Mouse (Mus musculus): Measurements from ENCODE around the gene Loxl1.
"Not testable (repeated sequence)": the region's sequence is repeated elsewhere in the genome, so short reads cannot be mapped to it uniquely, and the experiment has no call there.

The Loxl1 gene

GRCm38 (mm10) chr9:58275797-58276196, 37.2 kb downstream of the Loxl1 start:
- no peak for DNase-seq (ENCODE audit: low spot score)

- no peak for DNase-seq (ENCODE audit: low spot score)
Measured at GRCm38 (mm10) chr9:58275115-58275774, 37.7 kb downstream of the Loxl1 start.

DNA sequence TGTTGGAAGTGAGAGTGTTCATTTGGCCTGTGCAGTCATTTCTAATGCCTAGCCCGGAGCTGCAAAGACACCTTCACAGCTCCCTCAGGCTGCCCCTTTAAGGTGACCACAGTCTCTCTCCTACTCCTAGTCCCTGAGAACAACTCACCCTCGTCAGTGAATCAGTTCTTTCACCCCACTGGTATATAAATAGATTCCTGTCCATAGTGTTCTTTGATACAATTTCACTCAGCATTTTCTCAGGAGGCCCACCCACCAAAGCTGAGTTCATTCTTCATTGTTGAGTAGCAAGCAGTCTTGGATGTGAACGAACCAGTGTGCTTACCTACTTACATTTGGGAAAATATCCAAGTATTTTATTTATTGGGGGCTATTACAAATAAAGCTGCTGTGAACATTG, 38.4 kb downstream of the Loxl1 start:
- no peak for DNase-seq (ENCODE audit: low spot score)

DNA sequence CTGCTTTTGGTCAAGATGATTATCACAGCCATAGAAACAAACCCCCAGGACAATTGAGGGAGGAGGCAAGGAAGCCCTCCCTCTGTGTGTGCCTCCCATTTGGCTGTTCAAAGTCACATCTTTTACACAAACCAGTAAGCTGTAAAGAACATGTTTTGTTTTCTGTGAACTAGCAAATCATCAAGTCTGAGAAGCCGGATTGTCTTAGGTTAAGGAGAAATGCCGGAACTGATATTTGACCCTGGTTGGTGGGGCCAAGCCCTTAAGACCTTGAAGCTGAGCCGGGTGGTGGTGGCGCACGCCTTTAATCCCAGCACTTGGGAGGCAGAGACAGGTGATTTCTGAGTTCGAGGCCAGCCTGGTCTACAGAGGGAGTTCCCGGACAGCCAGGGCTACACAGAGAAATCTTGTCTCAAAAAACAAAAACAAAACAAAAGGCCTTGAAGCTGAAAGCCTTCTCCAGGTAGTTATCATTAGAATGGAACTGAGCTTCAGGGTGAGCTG, 38.8 kb downstream of the Loxl1 start:
- DNase-seq (ENCODE audit: low spot score), result no peak

DNA sequence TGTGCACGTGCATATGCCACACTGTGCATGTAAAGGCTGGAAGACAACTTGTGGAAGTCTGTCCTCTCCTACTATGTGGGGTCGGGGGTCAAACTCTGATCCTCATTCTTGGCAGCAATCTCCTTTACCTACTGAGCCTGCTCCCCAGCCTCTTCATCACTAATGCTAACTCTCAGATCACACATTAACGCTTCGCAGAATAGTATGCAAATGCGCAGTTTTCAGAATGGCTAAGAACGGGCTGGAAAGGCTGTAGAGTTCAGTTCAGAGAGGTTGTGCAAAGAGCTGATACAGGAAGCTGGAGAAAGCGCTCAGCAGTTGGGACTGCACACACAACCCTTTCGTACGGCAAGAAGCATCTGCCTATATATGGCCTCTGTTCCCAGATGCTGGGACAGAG, 40.1 kb downstream of the Loxl1 start:
- no peak for DNase-seq (ENCODE audit: low spot score)

GRCm38 (mm10) chr9:58272068-58272541, 40.9 kb downstream of the Loxl1 start:
- DNase-seq (ENCODE audit: low spot score), result no peak

DNA sequence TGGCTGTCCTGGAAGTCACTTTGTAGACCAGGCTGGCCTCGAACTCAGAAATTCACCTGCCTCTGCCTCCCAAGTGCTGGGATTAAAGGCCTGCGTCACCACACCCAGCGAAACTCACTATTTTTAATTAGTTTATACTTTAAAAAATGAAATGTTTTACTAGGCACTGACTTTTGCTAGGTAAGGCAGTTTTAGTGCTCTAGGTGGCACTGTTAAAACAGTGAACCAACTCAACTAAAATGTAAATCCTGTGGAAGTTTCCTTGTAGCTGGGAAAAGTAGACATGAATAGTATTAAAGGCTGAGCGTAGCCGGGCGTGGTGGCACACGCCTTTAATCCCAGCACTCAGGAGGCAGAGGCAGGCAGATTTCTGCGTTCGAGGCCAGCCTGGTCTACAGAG, 41.4 kb downstream of the Loxl1 start:
- DNase-seq (ENCODE audit: low spot score), result not testable (repeated sequence)

- no peak for DNase-seq (ENCODE audit: low spot score)
Measured at GRCm38 (mm10) chr9:58271109-58271508, 41.9 kb downstream of the Loxl1 start.

DNA sequence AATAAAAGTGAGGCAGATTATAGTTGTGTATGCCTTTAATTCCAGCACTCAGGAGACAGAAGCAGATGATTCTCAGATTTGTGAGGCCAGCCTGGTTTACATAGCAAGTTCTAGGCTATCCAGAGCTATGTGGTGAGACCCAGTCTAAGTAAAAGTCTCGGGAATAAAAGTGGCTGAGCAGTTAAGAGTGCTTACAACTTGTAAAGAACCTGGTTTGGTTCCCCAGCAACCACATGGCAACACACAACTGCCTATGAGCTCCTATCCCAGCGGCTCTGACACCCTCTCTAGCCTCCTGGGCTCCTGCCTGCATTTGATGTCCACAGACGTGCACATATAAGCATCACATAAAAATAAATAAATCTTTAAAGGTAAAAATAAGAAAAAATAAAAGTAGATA, 42.9 kb downstream of the Loxl1 start:
- DNase-seq (ENCODE audit: low spot score), result no peak

- DNase-seq (ENCODE audit: low spot score), result peak; percentile 66
Measured at GRCm38 (mm10) chr9:58268384-58269313, 44.3 kb downstream of the Loxl1 start.

DNA sequence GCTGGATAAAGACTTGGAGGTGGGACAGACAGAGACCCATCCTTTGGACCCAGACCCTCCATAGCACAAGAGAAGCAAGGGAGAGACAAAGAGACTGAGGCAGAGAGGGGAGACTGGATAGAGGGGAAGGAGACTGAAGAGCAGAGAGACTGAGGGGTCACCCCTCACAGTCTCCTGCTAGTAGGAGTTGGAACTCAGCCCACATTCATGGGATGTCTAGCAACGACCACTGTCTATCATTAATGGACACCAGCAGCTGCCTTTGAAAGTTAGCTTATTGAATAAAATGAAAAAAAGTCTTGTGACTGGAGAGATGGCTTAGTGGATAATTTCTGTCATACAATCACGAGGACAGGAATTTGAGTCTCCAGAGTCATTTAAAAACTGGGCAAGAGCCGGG, 45.9 kb downstream of the Loxl1 start:
- no peak for DNase-seq (ENCODE audit: low spot score)

GRCm38 (mm10) chr9:58266571-58267011, 46.4 kb downstream of the Loxl1 start:
- DNase-seq (ENCODE audit: low spot score), result no peak

- DNase-seq (ENCODE audit: low spot score), result no peak
Measured at GRCm38 (mm10) chr9:58265368-58265767, 47.6 kb downstream of the Loxl1 start.

DNA sequence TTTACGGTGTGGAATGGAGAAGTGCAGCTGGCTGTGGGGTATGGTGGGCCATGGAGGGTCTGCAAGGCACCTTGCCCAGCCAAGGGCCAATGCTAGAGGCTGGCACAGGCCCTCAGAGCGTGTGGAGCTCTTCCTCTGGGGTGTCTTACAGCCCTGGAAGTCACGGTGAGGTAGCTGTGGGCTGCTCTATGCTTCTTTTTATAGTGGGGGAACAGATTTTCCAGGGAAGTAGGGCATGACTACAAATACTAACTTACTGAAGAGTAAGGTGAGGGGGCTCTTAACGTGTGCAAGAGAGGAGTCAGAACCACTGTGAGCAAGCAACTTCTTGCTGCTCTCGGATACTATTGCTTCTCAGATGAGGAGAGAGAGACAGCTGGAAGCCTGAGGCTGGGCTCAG, 50.5 kb downstream of the Loxl1 start:
- DNase-seq (ENCODE audit: low spot score), result no peak

DNA sequence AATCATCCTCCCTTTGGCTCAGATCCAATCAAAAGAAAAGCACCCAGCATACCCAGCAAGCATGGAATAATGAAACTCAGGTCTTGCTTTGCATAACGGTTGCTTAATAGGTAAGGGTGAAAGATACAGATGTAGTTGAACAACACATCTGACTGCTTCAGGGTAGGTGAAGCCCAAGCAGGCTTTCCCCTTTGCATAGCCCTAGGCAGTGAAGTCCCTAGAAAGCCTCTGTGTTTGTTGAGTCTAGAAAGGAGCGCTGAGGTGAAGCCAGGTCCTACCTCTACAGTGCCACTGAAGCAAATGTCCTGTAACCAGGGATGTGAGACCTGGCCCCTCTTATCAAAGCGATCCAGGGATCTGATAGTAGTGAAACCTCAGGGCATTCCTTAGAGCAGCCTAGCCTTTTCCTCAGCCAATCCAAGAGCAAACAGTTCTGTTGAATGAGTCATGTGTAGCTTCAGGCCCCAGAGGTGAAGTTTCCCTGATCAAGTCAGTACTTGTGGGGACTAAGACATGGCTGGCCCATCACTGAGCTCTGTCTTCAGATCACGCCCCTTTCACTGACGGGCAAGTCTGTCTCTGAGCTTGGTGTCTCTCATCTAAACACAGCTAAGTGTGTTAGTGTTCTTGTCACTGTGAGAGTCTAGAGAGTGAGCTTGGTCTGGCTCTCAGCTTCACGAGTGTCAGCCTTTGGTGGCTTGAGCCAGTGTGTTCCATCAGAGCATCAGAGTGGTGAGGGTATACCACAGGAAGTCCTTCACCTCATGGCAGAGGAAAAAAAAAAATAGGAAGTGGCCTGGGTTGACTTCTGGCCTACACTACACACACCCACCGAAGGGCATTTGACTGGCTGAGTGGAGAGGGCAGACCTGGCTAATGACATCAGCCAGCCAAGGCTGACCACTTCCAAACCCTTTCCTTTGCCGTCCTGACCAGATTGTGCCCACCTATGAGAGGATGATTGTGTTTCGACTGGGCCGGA, 57.0 kb downstream of the Loxl1 start:
- no peak for DNase-seq (ENCODE audit: low spot score)

DNA sequence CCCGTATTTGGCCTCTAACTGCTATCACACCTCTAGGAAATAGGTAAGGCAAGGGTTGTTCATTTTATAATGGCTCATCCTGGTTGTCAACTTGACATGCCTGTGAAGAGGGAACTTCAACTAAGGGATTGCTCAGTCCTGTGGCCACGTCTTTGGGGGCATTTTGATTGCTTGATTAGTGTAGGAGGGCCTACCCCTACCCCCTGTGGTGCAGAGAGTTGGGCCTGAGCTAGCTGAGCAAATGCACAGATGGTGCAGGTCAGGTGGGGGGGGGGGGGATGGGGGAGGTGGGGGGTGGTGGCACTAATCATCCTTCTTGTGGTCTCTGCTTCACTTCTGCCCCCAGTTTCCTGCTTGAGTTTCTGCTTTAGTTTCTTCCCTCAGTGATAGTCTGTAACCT, 57.9 kb downstream of the Loxl1 start:
- no peak for DNase-seq (ENCODE audit: low spot score)

GRCm38 (mm10) chr9:58253805-58254122, 59.2 kb downstream of the Loxl1 start:
- not testable (repeated sequence) for DNase-seq (ENCODE audit: low spot score)

DNA sequence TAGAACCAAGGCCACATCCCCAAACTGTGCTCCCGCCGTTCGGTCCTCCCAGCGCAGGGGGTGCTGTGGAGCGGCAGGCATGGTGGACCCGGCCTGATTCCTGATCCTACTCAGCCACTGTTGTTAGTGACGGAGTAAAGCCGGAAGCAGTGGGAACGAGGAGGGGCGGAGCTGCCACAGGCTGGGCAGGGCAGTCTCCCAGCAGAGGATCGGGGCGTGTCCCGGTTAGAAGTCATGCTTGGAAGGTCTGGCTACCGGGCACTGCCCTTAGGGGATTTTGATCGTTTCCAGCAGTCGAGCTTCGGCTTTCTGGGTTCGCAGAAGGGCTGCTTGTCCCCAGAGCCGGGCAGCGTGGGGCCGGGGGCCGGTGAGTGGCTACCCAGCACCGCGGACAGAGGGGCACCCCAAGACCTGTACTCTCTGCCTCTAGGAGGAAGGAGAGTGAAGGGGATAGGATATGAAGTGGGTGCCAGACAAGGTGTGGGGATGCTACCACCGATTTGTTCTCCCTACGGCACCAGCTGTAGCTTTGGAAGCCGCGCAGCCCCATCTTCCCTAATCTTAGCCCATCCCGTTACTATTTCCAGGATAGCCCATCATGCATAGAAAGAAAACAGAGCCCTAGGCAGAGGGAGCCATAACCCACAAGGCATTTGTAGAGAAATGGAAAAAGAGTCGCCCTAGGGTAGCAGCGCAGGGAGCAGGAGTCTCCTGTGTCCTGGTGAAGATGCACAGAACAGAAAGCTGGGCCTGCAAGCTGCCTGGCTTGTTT, 59.8 kb downstream of the Loxl1 start, which contains the start of gene Stoml1:
Gene Stoml1, plus strand, starts transcription at position 132 of the 772 bp plus-strand sequence.
- peak; percentile 89 for DNase-seq (ENCODE audit: low spot score)

- DNase-seq (ENCODE audit: low spot score), result not testable (repeated sequence)
Measured at GRCm38 (mm10) chr9:58250730-58251129, 62.3 kb downstream of the Loxl1 start.

GRCm38 (mm10) chr9:58250322-58250721, 62.7 kb downstream of the Loxl1 start:
- DNase-seq (ENCODE audit: low spot score), result no peak
